Mouse (Mus musculus) stomach, postnatal 0 days (tissue): ENCODE results near the gene Map1b. TPM values are rescaled to one million over a fixed set of nuclear protein-coding genes. Genes with fewer than 3 reads are reported as not detected.
A peak's percentile ranks its signal among the peaks of the same experiment; 100 is the strongest.

Source experiments
- ATAC-seq: fragments of 200-750 bp; cut with Nextera tagmentation; 2 replicates; pipeline ENCODE4 v1.8.0; 2017; ENCODE audit not compliant: low FRiP score, low TSS enrichment
- DNase-seq: peaks from one replicate; pipeline ENCODE4 v3.0.0-alpha.2; 2016; ENCODE audit warnings: low spot score
- H3K27ac ChIP-seq: fragments of 300-500 bp; sonication (generic); replicated peaks from 2 replicates; pipeline ENCODE4 v1.5.1; 2014; ENCODE audit warnings: mild to moderate bottlenecking, control low read depth
- H3K27me3 ChIP-seq: fragments of 300-500 bp; sonication (generic); 2 replicates; pipeline ENCODE4 v1.6.1; 2014; ENCODE audit warnings: low read length; ENCODE audit not compliant: control insufficient read depth, insufficient read depth
- H3K36me3 ChIP-seq: fragments of 300-500 bp; sonication (generic); 2 replicates; pipeline ENCODE4 v1.6.1; 2014; ENCODE audit warnings: low read length, mixed read lengths; ENCODE audit not compliant: control insufficient read depth, insufficient read depth
- H3K4me1 ChIP-seq: fragments of 300-500 bp; sonication (generic); replicated peaks from 2 replicates; pipeline ENCODE4 v1.6.1; 2014; ENCODE audit warnings: antibody characterized with exemption; ENCODE audit not compliant: control insufficient read depth, insufficient read depth
- H3K4me2 ChIP-seq: fragments of 300-500 bp; sonication (generic); replicated peaks from 2 replicates; pipeline ENCODE4 v1.6.1; 2014; ENCODE audit warnings: low read depth, mild to moderate bottlenecking, control low read depth, moderate library complexity
- H3K4me3 ChIP-seq: fragments of 300-500 bp; sonication (generic); 2 replicates; pipeline ENCODE4 v1.5.1; 2014; ENCODE audit warnings: low read depth, low read length, control low read depth
- H3K9ac ChIP-seq: fragments of 300-500 bp; sonication (generic); 2 replicates; pipeline ENCODE4 v1.6.1; 2014; ENCODE audit warnings: mild to moderate bottlenecking, low read length, control low read depth, mixed read lengths
- H3K9me3 ChIP-seq: fragments of 300-500 bp; sonication (generic); 2 replicates; pipeline ENCODE4 v1.6.1; 2016; ENCODE audit warnings: low read length; ENCODE audit not compliant: control insufficient read depth
- CTCF ChIP-seq: IDR thresholded peaks from 2 replicates; pipeline ENCODE4 v1.5.1; 2016; ENCODE audit warnings: antibody characterized with exemption, low read depth, mild to moderate bottlenecking, moderate library complexity
- EP300 ChIP-seq: optimal IDR thresholded peaks from 2 replicates; pipeline ENCODE3; 2016; ENCODE audit warnings: antibody characterized with exemption
- WGBS: fragments of 180-500 bp; shearing (Covaris S2); extraction: QIAGEN DNeasy Blood & Tissue Kit; methylation state at CpG from one replicate; pipeline ENCODE4 v1.1.7; 2014; 5-methylcytosine and 5-hydroxymethylcytosine counted together
- polyA plus RNA-seq: library from polyadenylated mRNA; unstranded; fragments of >200 nt; fragmentation: Nextera tagmentation; extraction: Ambion mirVana; gene quantifications from 2 replicates; pipeline ENCODE4 v1.2.1, GENCODE M21; 2015

The Map1b gene
- polyA plus RNA-seq, 1 experiment from 2014 or later = 63.8 TPM

DNA sequence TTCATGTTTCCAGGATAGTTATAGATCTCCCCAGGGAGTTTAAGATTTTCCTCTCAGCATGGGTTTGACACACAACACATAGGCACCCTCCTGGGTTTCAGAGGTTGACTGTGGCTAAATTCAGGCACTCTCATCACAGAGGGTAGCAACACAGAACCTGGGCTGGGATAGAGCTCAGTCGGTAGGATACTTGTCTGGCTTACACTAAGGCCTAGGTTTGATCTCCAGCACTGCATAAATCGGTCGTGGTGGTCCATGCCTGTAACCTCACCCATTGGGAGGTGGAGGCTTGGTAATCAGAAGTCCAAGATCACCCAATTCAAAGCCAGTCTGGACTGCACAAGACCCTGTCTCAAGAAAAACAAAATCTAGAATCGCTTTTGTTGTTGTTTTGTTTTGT lies 68.1 kb downstream of the Map1b start:
- no peak for ATAC-seq
- Histone ChIP-seq H3K27me3 (no peaks in the 10 kb centered on the region), H3K9ac (no peak overlapping the region), H3K27ac (no peak overlapping the region), H3K4me2 (no peak overlapping the region), H3K9me3 (no peaks in the 10 kb centered on the region), H3K4me1 (no peaks in the 10 kb centered on the region), H3K4me3 (no peak overlapping the region), H3K36me3 (no peaks in the 10 kb centered on the region)
- TF ChIP-seq CTCF (no peak), EP300 (no peak)
- DNase-seq = no peak
- WGBS = 83% methylated on average over 4 of the region's 4 CpGs

DNA sequence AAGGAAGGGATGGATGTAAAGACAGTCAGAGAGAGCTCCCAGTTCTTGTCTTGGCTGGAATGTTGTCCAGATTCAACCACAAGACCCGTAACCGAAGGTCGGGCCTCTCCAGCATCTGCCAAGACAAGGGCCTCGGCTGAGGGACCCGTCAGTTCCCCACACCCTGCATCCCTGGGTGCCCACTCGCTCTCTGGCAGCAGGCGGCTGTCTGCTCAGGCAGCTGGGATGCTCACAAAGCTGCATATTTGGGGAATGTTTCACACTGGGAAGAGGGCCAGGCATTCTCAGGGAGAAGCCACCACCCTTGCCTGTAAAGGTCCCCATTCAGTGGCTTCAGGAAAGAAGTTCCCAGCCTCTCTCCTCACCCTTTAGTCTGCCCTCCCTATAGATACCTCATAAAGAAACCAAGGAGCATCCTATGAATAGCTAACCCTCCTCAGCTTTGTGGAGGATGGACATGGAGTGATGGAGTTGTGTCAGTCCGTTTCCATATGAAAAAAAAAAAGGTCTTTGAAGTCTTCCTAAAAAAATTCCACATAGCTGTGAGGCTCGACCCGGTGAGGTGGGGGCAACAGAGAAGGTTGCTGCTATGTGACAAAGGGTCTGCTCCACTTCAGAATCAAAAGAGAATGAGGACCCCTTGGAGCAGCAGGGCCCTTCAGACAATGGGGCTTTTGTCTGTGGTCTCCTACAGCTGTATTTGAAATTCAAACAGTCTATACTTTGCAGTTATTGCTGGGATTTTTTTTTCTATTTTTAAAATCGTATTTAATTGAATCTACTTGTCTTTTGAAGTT lies 68.7 kb downstream of the Map1b start:
- no peaks in the 10 kb centered on the region for H3K4me1 ChIP-seq
- 47% methylated on average over 11 of the region's 11 CpGs for WGBS
- no peak; the same call in 1 of the 2 replicates for TF ChIP-seq CTCF
- no peak for TF ChIP-seq EP300
- no peaks in the 10 kb centered on the region for H3K36me3 ChIP-seq
- no peak overlapping the region for H3K4me3 ChIP-seq
- DNase-seq = no peak
- ATAC-seq = peak; percentile 24; the same call in 1 of the 2 replicates
- no peak overlapping the region for H3K9ac ChIP-seq
- no peaks in the 10 kb centered on the region for H3K9me3 ChIP-seq
- no peak overlapping the region for H3K4me2 ChIP-seq
- no peaks in the 10 kb centered on the region for H3K27me3 ChIP-seq
- H3K27ac ChIP-seq = no peak overlapping the region

DNA sequence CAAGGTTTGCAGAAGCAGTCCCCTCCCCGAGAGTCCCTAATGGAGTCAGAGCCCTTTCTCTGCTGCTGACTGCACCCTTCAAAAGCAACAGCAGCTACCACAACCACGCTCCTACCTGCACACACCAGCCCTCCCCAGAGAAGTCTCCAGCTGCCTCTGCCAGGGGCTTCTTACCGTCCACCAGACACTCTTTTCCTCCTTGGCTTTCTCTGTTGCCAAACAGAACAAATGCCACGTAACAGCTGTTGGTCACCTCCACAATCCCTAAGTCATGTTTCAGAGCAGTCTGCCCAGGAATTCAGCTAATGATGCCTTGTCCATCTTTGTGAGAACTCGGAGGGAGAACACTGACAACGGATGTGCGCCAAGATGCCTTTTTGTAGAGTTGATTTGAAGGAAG lies 69.3 kb downstream of the Map1b start:
- Histone ChIP-seq H3K9ac (no peak overlapping the region), H3K4me1 (no peaks in the 10 kb centered on the region), H3K27me3 (no peaks in the 10 kb centered on the region), H3K27ac (peak overlapping the region; percentile 46; the same call in 1 of the 2 replicates), H3K4me2 (0 out of 2 replicates have a peak overlapping the region, but pooled peaks have one; percentile 8), H3K4me3 (no peak overlapping the region; the same call in 1 of the 2 replicates), H3K9me3 (no peaks in the 10 kb centered on the region), H3K36me3 (no peaks in the 10 kb centered on the region)
- no peak for DNase-seq
- 65% methylated on average over 7 of the region's 7 CpGs for WGBS
- TF ChIP-seq EP300 (no peak), CTCF (no peak)
- no peak for ATAC-seq

DNA sequence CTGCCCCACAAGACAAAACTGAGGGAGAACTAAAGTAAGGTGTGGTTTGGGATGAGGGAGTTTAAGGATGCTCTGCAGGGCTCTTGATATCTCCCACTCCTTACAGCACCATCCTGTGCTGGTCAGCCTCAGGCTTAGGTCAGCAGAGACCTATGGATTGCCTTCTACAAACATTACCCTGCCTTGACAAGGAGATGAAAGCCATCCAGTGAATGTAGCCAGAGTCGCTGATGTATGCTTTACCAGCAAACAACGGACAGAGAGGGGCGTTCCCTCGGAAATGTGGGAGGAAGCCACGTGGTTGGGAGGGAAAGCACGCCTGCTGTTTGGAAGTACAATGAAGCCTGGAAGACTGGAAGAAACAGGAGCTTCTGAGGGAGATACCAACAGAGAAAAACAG lies 71.5 kb downstream of the Map1b start:
- no peak for TF ChIP-seq EP300
- TF ChIP-seq CTCF = no peak
- Histone ChIP-seq H3K27me3 (no peaks in the 10 kb centered on the region), H3K4me1 (no peaks in the 10 kb centered on the region), H3K9me3 (no peaks in the 10 kb centered on the region), H3K36me3 (no peaks in the 10 kb centered on the region), H3K4me2 (no peak overlapping the region), H3K9ac (no peak overlapping the region), H3K4me3 (no peak overlapping the region), H3K27ac (no peak overlapping the region)
- ATAC-seq = peak; percentile 55
- 3% methylated on average over 6 of the region's 6 CpGs for WGBS
- DNase-seq = peak; percentile 60

DNA sequence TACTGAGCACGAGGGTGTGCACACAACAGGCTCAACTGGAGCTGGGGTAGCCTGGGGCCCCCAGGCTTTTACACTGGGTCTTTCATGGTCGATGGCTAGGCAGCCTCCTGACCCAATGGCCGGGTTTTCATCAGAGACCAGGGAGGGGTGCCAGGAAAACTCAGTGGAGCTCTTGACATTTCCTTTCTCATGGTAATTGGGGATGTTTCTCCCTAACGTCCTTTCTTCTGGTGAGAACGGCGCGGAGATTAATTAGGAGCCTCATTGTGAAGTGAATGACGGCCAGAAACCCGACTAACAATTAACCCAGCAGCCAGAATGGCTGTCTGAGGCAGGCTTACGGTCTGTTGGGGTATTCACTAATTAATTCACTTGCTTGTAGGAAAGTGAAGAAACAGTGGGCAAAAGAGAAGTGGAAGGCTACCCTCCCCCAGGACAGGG lies 71.9 kb downstream of the Map1b start:
- H3K36me3 ChIP-seq = no peaks in the 10 kb centered on the region
- no peak overlapping the region for H3K4me2 ChIP-seq
- no peaks in the 10 kb centered on the region for H3K9me3 ChIP-seq
- ATAC-seq (no peak), DNase-seq (no peak)
- 31% methylated on average over 10 of the region's 10 CpGs for WGBS
- no peak overlapping the region for H3K27ac ChIP-seq
- H3K4me3 ChIP-seq = no peak overlapping the region
- TF ChIP-seq CTCF (no peak), EP300 (no peak)
- H3K9ac ChIP-seq = no peak overlapping the region
- no peaks in the 10 kb centered on the region for H3K27me3 ChIP-seq
- H3K4me1 ChIP-seq = no peaks in the 10 kb centered on the region

DNA sequence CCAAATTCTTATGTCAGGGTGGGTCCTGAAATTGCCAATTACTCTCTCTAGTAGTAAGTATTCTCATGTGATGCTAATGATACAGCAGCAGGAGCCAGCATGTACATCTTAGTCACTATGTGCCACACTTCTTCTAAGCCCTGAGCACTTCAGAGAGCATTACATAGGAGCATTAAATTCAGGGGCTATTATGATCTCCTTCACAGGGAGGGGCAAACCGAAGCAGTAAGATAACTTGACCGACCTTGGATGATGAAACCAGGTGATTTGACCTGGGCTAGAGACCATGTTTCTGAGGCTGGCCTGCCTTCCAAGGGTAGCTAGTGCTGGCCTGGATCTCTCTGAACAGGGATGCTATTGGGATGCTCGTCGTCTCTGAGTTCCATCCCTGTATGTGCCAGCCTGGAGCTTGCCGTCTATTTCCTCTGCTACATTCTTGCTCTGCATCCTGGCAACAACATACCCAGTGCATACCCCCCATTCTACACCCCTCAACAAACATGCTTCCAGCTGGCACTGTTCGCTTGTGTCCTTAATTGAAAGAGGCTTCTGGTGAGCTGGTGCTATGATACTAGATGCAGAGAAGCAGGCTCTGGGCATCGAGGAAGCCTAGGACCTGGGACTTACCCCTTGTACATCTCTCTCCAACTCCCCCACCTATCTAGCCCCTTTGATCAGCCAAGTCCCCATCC lies 72.7 kb downstream of the Map1b start:
- ATAC-seq (no peak), DNase-seq (no peak)
- H3K9me3 ChIP-seq = no peaks in the 10 kb centered on the region
- TF ChIP-seq CTCF (no peak), EP300 (no peak)
- no peak overlapping the region for H3K27ac ChIP-seq
- H3K9ac ChIP-seq = no peak overlapping the region
- H3K36me3 ChIP-seq = no peaks in the 10 kb centered on the region
- H3K4me3 ChIP-seq = no peak overlapping the region
- no peaks in the 10 kb centered on the region for H3K4me1 ChIP-seq
- no peak overlapping the region for H3K4me2 ChIP-seq
- H3K27me3 ChIP-seq = no peaks in the 10 kb centered on the region
- WGBS = 88% methylated on average over 7 of the region's 7 CpGs
